Mouse (Mus musculus): ENCODE results near the gene Wdr18. TPM values are rescaled to one million over a fixed set of nuclear protein-coding genes. Genes with fewer than 3 reads are reported as not detected.

The Wdr18 gene
- polyA plus RNA-seq, 1 experiment: 67.5 TPM

GRCm38 (mm10) chr10:79983205-79983604 is 23.3 kb downstream of the Wdr18 start:
- H3K4me3 ChIP-seq (ENCODE audit: insufficient read depth, low read depth, low read length): peak overlapping the region; percentile 85
- H3K27ac ChIP-seq (ENCODE audit: insufficient read depth, low read depth, low read length): peak overlapping the region; percentile 67; the same call in 1 of the 2 replicates
- peaks cover 23% of the 10 kb centered on the region for H3K4me1 ChIP-seq (ENCODE audit: control insufficient read depth, insufficient read depth, low read length)
- no peak for DNase-seq
- WGBS: 54% methylated on average over 5 of the region's 5 CpGs
- H3K27me3 ChIP-seq (replicated peaks; ENCODE audit: control insufficient read depth, insufficient read depth, low read length): no peaks in the 10 kb centered on the region
- no peak for TF ChIP-seq CTCF (conservative IDR thresholded peaks at IDR 0.05; ENCODE audit: insufficient read depth, insufficient read length, low read depth, low read length)
- TF ChIP-seq POLR2A (IDR thresholded peaks at IDR 0.05; ENCODE audit: low read depth, low read length): no peak
- no peaks in the 10 kb centered on the region for H3K36me3 ChIP-seq (ENCODE audit: control insufficient read depth, insufficient read depth, low read length)

DNA sequence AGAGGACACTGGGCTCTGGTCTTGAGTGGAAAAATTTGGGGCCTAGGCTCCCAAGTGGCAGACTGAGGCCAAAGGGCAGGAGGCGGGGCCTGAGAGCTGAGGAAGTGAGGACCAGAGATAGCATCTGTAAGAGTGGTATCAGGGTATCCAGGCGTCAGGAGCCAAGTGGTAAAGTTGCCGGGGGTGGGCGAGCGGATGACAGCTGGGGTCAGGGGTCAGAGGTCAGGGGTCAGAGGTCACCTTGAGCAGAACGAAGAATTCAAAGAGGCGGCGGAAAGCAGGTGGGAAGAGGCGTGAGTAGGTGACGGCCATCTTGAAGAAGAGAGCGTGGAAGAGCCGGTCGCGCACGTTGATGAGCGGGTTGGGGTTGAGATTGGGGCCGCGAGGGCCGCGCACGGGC is 23.7 kb downstream of the Wdr18 start:
- peak; percentile 88 for DNase-seq
- Histone ChIP-seq H3K4me3 (ENCODE audit: insufficient read depth, low read depth, low read length) (peak overlapping the region; percentile 85), H3K36me3 (ENCODE audit: control insufficient read depth, insufficient read depth, low read length) (no peaks in the 10 kb centered on the region), H3K27me3 (replicated peaks; ENCODE audit: control insufficient read depth, insufficient read depth, low read length) (no peaks in the 10 kb centered on the region), H3K27ac (ENCODE audit: insufficient read depth, low read depth, low read length) (peak overlapping the region; percentile 67), H3K4me1 (ENCODE audit: control insufficient read depth, insufficient read depth, low read length) (peaks cover 23% of the 10 kb centered on the region)
- TF ChIP-seq CTCF (conservative IDR thresholded peaks at IDR 0.05; ENCODE audit: insufficient read depth, insufficient read length, low read depth, low read length) (no peak), POLR2A (IDR thresholded peaks at IDR 0.05; ENCODE audit: low read depth, low read length) (no peak)
- WGBS: 2% methylated on average over 20 of the region's 21 CpGs

DNA sequence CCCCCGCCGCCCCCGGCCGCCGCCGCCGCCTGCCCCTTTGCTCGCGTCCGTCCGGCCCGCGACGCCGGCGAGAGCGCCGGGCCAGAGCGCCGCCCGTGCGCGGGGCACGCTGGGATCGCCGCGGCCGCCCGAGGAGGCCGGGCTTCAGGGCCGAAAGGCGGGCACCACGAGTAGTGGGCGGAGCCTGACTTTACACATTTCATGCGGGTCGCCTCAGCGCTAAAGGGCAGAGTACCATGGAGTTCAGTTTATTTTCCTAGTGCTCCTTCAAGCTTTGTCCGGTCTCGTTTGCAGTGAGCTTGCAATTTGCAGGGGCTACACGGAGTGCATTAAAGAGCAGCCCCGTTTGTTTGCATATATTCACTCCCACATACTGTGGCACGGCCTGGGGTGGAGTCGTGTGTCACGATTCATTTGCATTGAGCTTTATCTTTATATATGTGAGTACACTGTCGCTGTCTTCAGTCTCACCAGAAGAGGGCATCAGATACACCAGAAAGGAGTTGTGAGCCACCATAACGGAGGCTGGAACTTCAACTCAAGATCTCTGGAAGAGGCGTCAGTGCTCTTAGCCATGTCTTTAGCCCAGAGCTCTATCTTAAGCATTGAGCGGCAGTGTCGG is 24.4 kb downstream of the Wdr18 start, which contains the start of gene Tmem259:
Gene Tmem259, minus strand, starts transcription at position 136 of the 622 bp plus-strand sequence.
- TF ChIP-seq CTCF (conservative IDR thresholded peaks at IDR 0.05; ENCODE audit: insufficient read depth, insufficient read length, low read depth, low read length) (peak; percentile 43), POLR2A (IDR thresholded peaks at IDR 0.05; ENCODE audit: low read depth, low read length) (no peak)
- peak within 1 kb of the TSS; percentile 85 for H3K4me3 ChIP-seq (ENCODE audit: insufficient read depth, low read depth, low read length)
- H3K27me3 ChIP-seq (replicated peaks; ENCODE audit: control insufficient read depth, insufficient read depth, low read length): no peaks in the 10 kb centered on the region
- no peaks in the 10 kb centered on the region for H3K36me3 ChIP-seq (ENCODE audit: control insufficient read depth, insufficient read depth, low read length)
- peaks cover 23% of the 10 kb centered on the region for H3K4me1 ChIP-seq (ENCODE audit: control insufficient read depth, insufficient read depth, low read length)
- peak within 1 kb of the TSS; percentile 94 for H3K27ac ChIP-seq (ENCODE audit: insufficient read depth, low read depth, low read length)
- peak; percentile 93 for DNase-seq
- WGBS: 4% methylated on average over 49 of the region's 49 CpGs

DNA sequence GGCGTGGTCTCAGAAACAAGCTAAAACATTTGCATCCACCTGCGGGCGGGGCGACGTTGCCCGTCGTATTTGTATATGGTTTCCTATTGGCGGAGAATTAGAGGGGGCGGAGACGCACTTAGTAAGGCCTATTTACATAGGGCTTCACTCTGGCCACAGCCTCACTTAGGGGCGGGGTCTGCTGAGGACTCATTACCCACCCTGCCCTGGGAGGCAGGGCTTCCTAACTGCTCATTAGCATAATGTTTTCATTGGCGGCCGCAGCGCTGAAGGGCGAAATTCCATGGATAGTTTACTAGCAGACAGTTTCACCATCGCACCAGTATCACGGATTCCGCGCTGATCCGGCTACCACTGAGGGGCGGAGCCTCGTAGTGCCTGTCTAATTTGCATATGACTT is 24.9 kb downstream of the Wdr18 start:
- TF ChIP-seq CTCF (conservative IDR thresholded peaks at IDR 0.05; ENCODE audit: insufficient read depth, insufficient read length, low read depth, low read length) (no peak), POLR2A (IDR thresholded peaks at IDR 0.05; ENCODE audit: low read depth, low read length) (no peak)
- Histone ChIP-seq H3K4me3 (ENCODE audit: insufficient read depth, low read depth, low read length) (peak overlapping the region; percentile 71), H3K27me3 (replicated peaks; ENCODE audit: control insufficient read depth, insufficient read depth, low read length) (no peaks in the 10 kb centered on the region), H3K27ac (ENCODE audit: insufficient read depth, low read depth, low read length) (peak overlapping the region; percentile 94), H3K4me1 (ENCODE audit: control insufficient read depth, insufficient read depth, low read length) (peaks cover 23% of the 10 kb centered on the region), H3K36me3 (ENCODE audit: control insufficient read depth, insufficient read depth, low read length) (no peaks in the 10 kb centered on the region)
- under 1% methylated on average over 22 of the region's 22 CpGs for WGBS
- DNase-seq: peak; percentile 100

- TF ChIP-seq CTCF (conservative IDR thresholded peaks at IDR 0.05; ENCODE audit: insufficient read depth, insufficient read length, low read depth, low read length): no peak
- TF ChIP-seq POLR2A (IDR thresholded peaks at IDR 0.05; ENCODE audit: low read depth, low read length): no peak
- 4% methylated on average over 35 of the region's 35 CpGs for WGBS
- Histone ChIP-seq H3K36me3 (ENCODE audit: control insufficient read depth, insufficient read depth, low read length) (no peaks in the 10 kb centered on the region), H3K27me3 (replicated peaks; ENCODE audit: control insufficient read depth, insufficient read depth, low read length) (no peaks in the 10 kb centered on the region), H3K4me3 (ENCODE audit: insufficient read depth, low read depth, low read length) (peak overlapping the region; percentile 65), H3K4me1 (ENCODE audit: control insufficient read depth, insufficient read depth, low read length) (peaks cover 23% of the 10 kb centered on the region), H3K27ac (ENCODE audit: insufficient read depth, low read depth, low read length) (peak overlapping the region; percentile 94)
- DNase-seq: peak; percentile 75
Measured at GRCm38 (mm10) chr10:79985334-79986231, 25.6 kb downstream of the Wdr18 start.

- DNase-seq: peak; percentile 56
Measured at GRCm38 (mm10) chr10:79986232-79986878, 26.4 kb downstream of the Wdr18 start.

More at GRCm38 (mm10) chr10:79986232-79986878, 26.4 kb downstream of the Wdr18 start:
- WGBS: 15% methylated on average over 6 of the region's 6 CpGs
- Histone ChIP-seq H3K4me3 (ENCODE audit: insufficient read depth, low read depth, low read length) (peak overlapping the region; percentile 65; the same call in 1 of the 2 replicates), H3K4me1 (ENCODE audit: control insufficient read depth, insufficient read depth, low read length) (peaks cover 23% of the 10 kb centered on the region), H3K36me3 (ENCODE audit: control insufficient read depth, insufficient read depth, low read length) (no peaks in the 10 kb centered on the region), H3K27me3 (replicated peaks; ENCODE audit: control insufficient read depth, insufficient read depth, low read length) (no peaks in the 10 kb centered on the region), H3K27ac (ENCODE audit: insufficient read depth, low read depth, low read length) (peak overlapping the region; percentile 94)
- TF ChIP-seq POLR2A (IDR thresholded peaks at IDR 0.05; ENCODE audit: low read depth, low read length) (no peak), CTCF (conservative IDR thresholded peaks at IDR 0.05; ENCODE audit: insufficient read depth, insufficient read length, low read depth, low read length) (no peak)
